Mouse (Mus musculus) kidney, adult 18-20 months (tissue): Measurements from ENCODE around the gene Sept12.
A peak's percentile ranks its signal among the peaks of the same experiment; 100 is the strongest.

ENCODE experiments used
- DNase-seq: peaks from one replicate; pipeline ENCODE4 v3.0.0; 2021

Gene Sept12

GRCm38 (mm10) chr16:4997553-4997952, at the start of gene Sept12:
Gene Sept12, minus strand, starts transcription at chr16:4997852.
- no peak for DNase-seq

- DNase-seq, result no peak
These were observed 47.7 kb upstream of the Sept12 start for GRCm38 (mm10) chr16:5045322-5045721.

- no peak for DNase-seq
These were observed 39.1 kb upstream of the Sept12 start for GRCm38 (mm10) chr16:5036649-5037234.

GRCm38 (mm10) chr16:5035591-5035990, 37.9 kb upstream of the Sept12 start:
- no peak for DNase-seq

- DNase-seq, result no peak
These were observed 32.2 kb upstream of the Sept12 start for GRCm38 (mm10) chr16:5029847-5030246.

GRCm38 (mm10) chr16:5024021-5024420, 26.4 kb upstream of the Sept12 start:
- no peak for DNase-seq

GRCm38 (mm10) chr16:5014578-5014977, 16.9 kb upstream of the Sept12 start:
- no peak for DNase-seq

- DNase-seq, result peak; percentile 98
These were observed 15.6 kb upstream of the Sept12 start, which contains the start of gene Rogdi for GRCm38 (mm10) chr16:5013054-5013838. Gene Rogdi, minus strand, starts transcription at chr16:5013553.

- DNase-seq, result peak; percentile 58
These were observed 14.7 kb upstream of the Sept12 start for GRCm38 (mm10) chr16:5012036-5013005.

GRCm38 (mm10) chr16:5011285-5011684, 13.6 kb upstream of the Sept12 start:
- no peak for DNase-seq

- DNase-seq, result no peak
These were observed 12.8 kb upstream of the Sept12 start for GRCm38 (mm10) chr16:5010371-5010935.

GRCm38 (mm10) chr16:5008076-5008475, 10.4 kb upstream of the Sept12 start:
- peak; percentile 64 for DNase-seq

- peak; percentile 23 for DNase-seq
These were observed 9.8 kb upstream of the Sept12 start for GRCm38 (mm10) chr16:5007492-5007891.

GRCm38 (mm10) chr16:5007067-5007466, 9.4 kb upstream of the Sept12 start, which contains the start of gene Smim22:
Gene Smim22, plus strand, starts transcription at chr16:5007288.
- DNase-seq, result peak; percentile 81

- DNase-seq, result peak; percentile 45
These were observed 3.0 kb upstream of the Sept12 start for GRCm38 (mm10) chr16:5000611-5001010.

GRCm38 (mm10) chr16:4998984-4999383, 1.3 kb upstream of the Sept12 start:
- no peak for DNase-seq

- no peak for DNase-seq
These were observed 4.4 kb downstream of the Sept12 start for GRCm38 (mm10) chr16:4993276-4993675.

- no peak for DNase-seq
These were observed 12.9 kb downstream of the Sept12 start for GRCm38 (mm10) chr16:4984717-4985116.

- DNase-seq, result peak; percentile 59
These were observed 17.8 kb downstream of the Sept12 start for GRCm38 (mm10) chr16:4979755-4980380.

GRCm38 (mm10) chr16:4978275-4979051, 19.2 kb downstream of the Sept12 start:
- DNase-seq, result peak; percentile 16

- no peak for DNase-seq
These were observed 21.5 kb downstream of the Sept12 start for GRCm38 (mm10) chr16:4976180-4976579.
